Mouse (Mus musculus) E14TG2a.4 (cell line): Measurements from ENCODE around the gene Manba.
"Not testable (repeated sequence)": the region's sequence is repeated elsewhere in the genome, so short reads cannot be mapped to it uniquely, and the experiment has no call there.

Experiments
- H3K27me3 ChIP-seq: 2 replicates; pipeline ENCODE4 v1.6.1; 2014; ENCODE audit warnings: low read length, control low read depth; ENCODE audit not compliant: insufficient read depth
- H3K36me3 ChIP-seq: 2 replicates; pipeline ENCODE4 v1.6.1; 2014; ENCODE audit warnings: low read length, control low read depth; ENCODE audit not compliant: insufficient read depth
- H3K4me1 ChIP-seq: replicated peaks from 2 replicates; pipeline ENCODE4 v1.6.1; 2014; ENCODE audit warnings: low read depth, low read length, control low read depth
- H3K4me3 ChIP-seq: replicated peaks from 2 replicates; pipeline ENCODE4 v1.5.1; 2014; ENCODE audit warnings: mild to moderate bottlenecking, low read length
- H3K9me3 ChIP-seq: 2 replicates; pipeline ENCODE4 v1.6.1; 2014; ENCODE audit warnings: low read length, control low read depth
- CTCF ChIP-seq: conservative IDR thresholded peaks from 2 replicates; pipeline ENCODE4 v1.5.1; 2014; ENCODE audit warnings: low read length
- NANOG ChIP-seq: IDR thresholded peaks from 2 replicates; pipeline ENCODE4 v1.6.1; 2014; ENCODE audit warnings: borderline replicate concordance, low read length, mixed read lengths
- POU5F1 ChIP-seq: IDR thresholded peaks from 2 replicates; pipeline ENCODE4 v1.6.1; 2014; ENCODE audit warnings: low read length, borderline replicate concordance

Gene Manba

DNA sequence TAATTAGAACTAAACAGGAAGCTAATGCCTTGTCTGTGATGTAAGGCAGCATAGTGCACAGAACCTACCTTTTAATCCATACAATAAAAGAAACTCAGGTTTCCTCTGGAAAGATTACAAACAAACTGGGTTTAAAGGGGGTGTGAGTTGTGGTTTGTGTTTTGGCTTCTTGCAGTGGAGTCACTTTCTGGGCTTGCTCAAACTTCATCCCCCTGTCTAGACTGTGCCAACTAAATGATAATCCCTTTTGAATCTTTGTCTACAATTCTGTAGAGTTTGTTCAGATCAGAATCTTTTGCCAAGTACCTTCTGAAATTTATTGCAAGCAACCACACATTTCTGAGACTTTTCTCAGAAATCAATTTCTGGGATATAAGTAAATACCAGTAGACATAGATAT, 40.5 kb upstream of the Manba start:
- H3K4me1 ChIP-seq: peaks cover 59% of the 10 kb centered on the region
- no peaks in the 10 kb centered on the region for H3K9me3 ChIP-seq
- TF ChIP-seq POU5F1 (no peak), CTCF (no peak), NANOG (no peak)
- no peak overlapping the region for H3K4me3 ChIP-seq
- H3K27me3 ChIP-seq: no peaks in the 10 kb centered on the region
- H3K36me3 ChIP-seq: peaks cover 88% of the 10 kb centered on the region

DNA sequence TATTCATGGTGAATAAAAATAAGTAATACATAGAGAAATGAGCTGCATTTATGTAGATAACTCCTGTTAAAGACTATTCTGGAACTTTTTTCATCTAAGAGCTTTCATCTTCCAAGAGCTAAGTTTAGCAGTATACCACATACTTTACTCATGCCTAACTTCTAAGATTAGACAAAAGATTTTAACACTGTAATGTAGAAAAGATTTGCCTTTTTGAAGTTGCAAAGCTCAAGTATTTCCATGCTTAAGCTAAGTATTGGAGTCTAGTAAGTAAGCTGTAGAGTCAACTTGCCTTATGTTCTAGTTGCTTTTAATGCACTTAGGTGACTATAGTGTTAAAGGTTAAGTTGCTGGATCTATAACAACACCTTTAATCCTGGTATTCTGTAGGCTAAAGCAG, 26.4 kb upstream of the Manba start:
- no peaks in the 10 kb centered on the region for H3K9me3 ChIP-seq
- H3K27me3 ChIP-seq: no peaks in the 10 kb centered on the region
- no peak overlapping the region for H3K4me3 ChIP-seq
- H3K4me1 ChIP-seq: peaks cover 12% of the 10 kb centered on the region
- TF ChIP-seq POU5F1 (no peak), NANOG (no peak), CTCF (no peak)
- peaks cover 93% of the 10 kb centered on the region for H3K36me3 ChIP-seq

DNA sequence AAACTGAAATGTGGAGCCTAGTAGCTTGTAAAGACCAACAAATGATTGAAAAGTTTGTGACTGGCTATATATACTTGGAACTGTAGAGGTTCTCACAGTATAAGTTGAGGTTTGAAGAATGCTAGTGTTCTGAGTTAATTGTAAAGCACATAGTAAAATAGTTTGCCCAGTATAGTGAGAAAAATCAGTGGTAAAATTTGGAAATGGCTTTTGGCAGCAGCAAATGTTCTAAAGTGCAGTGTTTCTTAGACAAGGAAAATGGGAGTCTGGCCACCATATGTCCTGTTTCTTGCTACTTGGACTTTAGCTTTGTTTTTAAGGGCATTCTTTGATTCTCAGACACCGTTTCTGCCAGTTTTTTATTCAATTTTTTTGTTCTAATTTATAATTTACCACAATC, 17.0 kb upstream of the Manba start:
- Histone ChIP-seq H3K4me3 (no peak overlapping the region), H3K27me3 (no peaks in the 10 kb centered on the region), H3K9me3 (no peaks in the 10 kb centered on the region), H3K4me1 (peaks cover 32% of the 10 kb centered on the region), H3K36me3 (peaks cover 46% of the 10 kb centered on the region)
- no peak for TF ChIP-seq NANOG
- TF ChIP-seq POU5F1: no peak
- TF ChIP-seq CTCF: no peak

- Histone ChIP-seq H3K27me3 (no peaks in the 10 kb centered on the region), H3K4me1 (peaks cover 26% of the 10 kb centered on the region), H3K9me3 (no peaks in the 10 kb centered on the region), H3K36me3 (peaks cover 39% of the 10 kb centered on the region), H3K4me3 (no peak overlapping the region)
- no peak for TF ChIP-seq NANOG
- no peak for TF ChIP-seq POU5F1
- no peak for TF ChIP-seq CTCF
Measured at GRCm38 (mm10) chr3:135469146-135469545, 16.3 kb upstream of the Manba start.

DNA sequence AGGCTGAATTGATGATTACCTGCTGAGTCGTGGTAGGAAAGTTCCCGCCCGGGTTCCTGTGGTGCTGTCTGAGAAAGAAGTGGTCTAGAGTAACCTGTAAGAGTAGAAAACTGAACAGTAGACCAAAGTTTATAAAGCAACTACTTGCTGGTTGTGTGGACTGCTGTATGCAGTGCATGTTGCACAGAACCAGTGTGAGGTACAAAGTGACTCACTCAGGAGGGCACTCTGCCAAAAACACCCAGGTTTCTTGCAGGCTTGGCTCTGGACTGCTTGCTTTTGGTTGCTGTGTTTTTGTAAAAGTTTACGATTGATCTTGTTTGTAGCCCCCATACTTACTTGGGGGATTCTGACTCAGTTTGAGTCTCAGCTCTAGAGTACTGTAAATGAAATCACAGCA, 15.4 kb upstream of the Manba start:
- Histone ChIP-seq H3K27me3 (no peaks in the 10 kb centered on the region), H3K4me1 (peaks cover 23% of the 10 kb centered on the region), H3K36me3 (peaks cover 30% of the 10 kb centered on the region), H3K4me3 (no peak overlapping the region), H3K9me3 (no peaks in the 10 kb centered on the region)
- TF ChIP-seq CTCF (no peak), NANOG (no peak)

DNA sequence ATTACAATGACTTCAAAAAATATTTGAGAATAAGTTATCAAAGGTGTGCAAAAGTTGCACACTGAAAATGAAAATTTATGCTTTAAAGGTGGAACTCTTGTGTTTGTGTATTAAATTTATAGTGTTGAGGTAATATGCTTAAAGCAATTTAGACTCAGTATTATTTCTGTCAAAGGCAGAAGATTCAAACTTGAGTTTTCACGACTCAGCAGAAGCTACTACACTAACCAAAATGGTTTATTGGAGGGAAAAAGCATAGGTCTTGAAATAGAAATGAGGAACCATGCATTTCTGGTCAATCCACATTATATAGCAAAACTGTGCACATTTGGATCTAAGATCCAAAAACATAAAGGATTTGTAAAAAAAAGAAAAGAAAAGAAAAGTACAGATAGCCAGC, 14.6 kb upstream of the Manba start:
- H3K27me3 ChIP-seq: no peaks in the 10 kb centered on the region

DNA sequence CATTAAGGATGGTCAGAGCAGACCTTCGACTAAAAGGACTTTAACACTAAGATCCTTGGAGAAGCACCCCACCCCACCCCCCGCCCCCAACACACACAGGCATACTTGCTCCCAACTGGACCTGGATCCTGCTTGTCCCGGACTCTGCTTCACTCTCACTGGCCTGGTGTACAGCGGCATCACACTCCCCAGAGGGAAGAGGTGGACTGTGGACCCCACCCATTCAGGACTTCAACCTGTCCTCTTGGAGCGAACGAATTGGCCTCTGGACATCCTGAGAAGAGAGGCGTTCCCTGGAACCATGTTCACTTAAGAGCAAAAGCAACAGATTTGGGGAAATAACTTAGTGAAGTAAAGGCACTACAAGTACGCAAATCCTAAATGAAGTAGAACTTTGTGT, 10.4 kb upstream of the Manba start:
- Histone ChIP-seq H3K36me3 (no peaks in the 10 kb centered on the region), H3K4me3 (no peak overlapping the region), H3K27me3 (no peaks in the 10 kb centered on the region), H3K9me3 (no peaks in the 10 kb centered on the region), H3K4me1 (peaks cover 12% of the 10 kb centered on the region)
- TF ChIP-seq CTCF (no peak), POU5F1 (no peak), NANOG (no peak)

More for the DNA sequence above, 14.6 kb upstream of the Manba start:
- Histone ChIP-seq H3K4me3 (no peak overlapping the region), H3K36me3 (peaks cover 25% of the 10 kb centered on the region), H3K4me1 (peaks cover 26% of the 10 kb centered on the region), H3K9me3 (no peaks in the 10 kb centered on the region)
- TF ChIP-seq NANOG: no peak
- TF ChIP-seq POU5F1: no peak
- TF ChIP-seq CTCF: no peak

- H3K36me3 ChIP-seq: no peaks in the 10 kb centered on the region
- H3K27me3 ChIP-seq: no peaks in the 10 kb centered on the region
Measured at GRCm38 (mm10) chr3:135476286-135476685, 9.1 kb upstream of the Manba start.

GRCm38 (mm10) chr3:135476977-135477376, 8.4 kb upstream of the Manba start:
- no peak for TF ChIP-seq NANOG
- TF ChIP-seq CTCF: no peak
- TF ChIP-seq POU5F1: no peak
- H3K9me3 ChIP-seq: no peaks in the 10 kb centered on the region
- H3K4me3 ChIP-seq: no peak overlapping the region
- H3K4me1 ChIP-seq: peaks cover 15% of the 10 kb centered on the region
- no peaks in the 10 kb centered on the region for H3K36me3 ChIP-seq
- no peaks in the 10 kb centered on the region for H3K27me3 ChIP-seq

More at GRCm38 (mm10) chr3:135476286-135476685, 9.1 kb upstream of the Manba start:
- peaks cover 15% of the 10 kb centered on the region for H3K4me1 ChIP-seq
- H3K4me3 ChIP-seq: no peak overlapping the region
- no peak for TF ChIP-seq CTCF
- TF ChIP-seq POU5F1: no peak
- H3K9me3 ChIP-seq: no peaks in the 10 kb centered on the region

GRCm38 (mm10) chr3:135479090-135479489, 6.3 kb upstream of the Manba start:
- peaks cover 15% of the 10 kb centered on the region for H3K4me1 ChIP-seq
- H3K36me3 ChIP-seq, H3K9me3 ChIP-seq, H3K27me3 ChIP-seq, H3K4me3 ChIP-seq: not testable (repeated sequence)
